Mouse (Mus musculus) liver, embryonic 15.5 days (tissue): ENCODE results near the gene Repin1. TPM values are rescaled to one million over a fixed set of nuclear protein-coding genes. Genes with fewer than 3 reads are reported as not detected.
"Not testable (repeated sequence)": the region's sequence is repeated elsewhere in the genome, so short reads cannot be mapped to it uniquely, and the experiment has no call there.

ENCODE experiments used
- ATAC-seq: fragments of 200-750 bp; cut with Nextera tagmentation; 2 replicates; pipeline ENCODE4 v1.8.0; 2017; ENCODE audit warnings: moderate number of reproducible peaks, mild to moderate bottlenecking, moderate library complexity; ENCODE audit not compliant: insufficient read depth
- H3K27ac ChIP-seq: fragments of 300-500 bp; sonication (generic); replicated peaks from 2 replicates; pipeline ENCODE4 v1.5.1; 2015; ENCODE audit warnings: mild to moderate bottlenecking, inconsistent platforms
- H3K27me3 ChIP-seq: fragments of 300-500 bp; sonication (generic); 2 replicates; pipeline ENCODE4 v1.6.1; 2015; ENCODE audit warnings: mild to moderate bottlenecking, inconsistent platforms
- H3K36me3 ChIP-seq: fragments of 300-500 bp; sonication (generic); replicated peaks from 2 replicates; pipeline ENCODE4 v1.6.1; 2015; ENCODE audit warnings: moderate library complexity, mild to moderate bottlenecking, inconsistent platforms
- H3K4me1 ChIP-seq: fragments of 300-500 bp; sonication (generic); replicated peaks from 2 replicates; pipeline ENCODE4 v1.6.1; 2015; ENCODE audit warnings: inconsistent platforms
- H3K4me2 ChIP-seq: fragments of 300-500 bp; sonication (generic); 2 replicates; pipeline ENCODE4 v1.6.1; 2015; ENCODE audit warnings: moderate library complexity, mild to moderate bottlenecking, inconsistent platforms
- H3K4me3 ChIP-seq: fragments of 300-500 bp; sonication (generic); replicated peaks from 2 replicates; pipeline ENCODE4 v1.5.1; 2015; ENCODE audit warnings: mild to moderate bottlenecking, inconsistent platforms
- H3K9ac ChIP-seq: fragments of 300-500 bp; sonication (generic); 2 replicates; pipeline ENCODE4 v1.6.1; 2015; ENCODE audit warnings: moderate library complexity, mild to moderate bottlenecking, inconsistent platforms
- H3K9me3 ChIP-seq: fragments of 300-500 bp; sonication (generic); replicated peaks from 2 replicates; pipeline ENCODE4 v1.6.1; 2016; ENCODE audit warnings: inconsistent platforms
- WGBS: fragments of 180-500 bp; shearing (Covaris S2); methylation state at CpG from one replicate; pipeline ENCODE4 v1.1.7; 2015; ENCODE audit warnings: mixed read lengths; ENCODE audit not compliant: insufficient replicate concordance; 5-methylcytosine and 5-hydroxymethylcytosine counted together
- polyA plus RNA-seq: library from polyadenylated mRNA; unstranded; fragments of >200 nt; fragmentation: Nextera tagmentation; extraction: Ambion mirVana; gene quantifications from 2 replicates; pipeline ENCODE4 v1.2.1, GENCODE M21; 2015

Gene Repin1
- polyA plus RNA-seq, 1 experiment from 2014 or later, result 9.9 TPM

DNA sequence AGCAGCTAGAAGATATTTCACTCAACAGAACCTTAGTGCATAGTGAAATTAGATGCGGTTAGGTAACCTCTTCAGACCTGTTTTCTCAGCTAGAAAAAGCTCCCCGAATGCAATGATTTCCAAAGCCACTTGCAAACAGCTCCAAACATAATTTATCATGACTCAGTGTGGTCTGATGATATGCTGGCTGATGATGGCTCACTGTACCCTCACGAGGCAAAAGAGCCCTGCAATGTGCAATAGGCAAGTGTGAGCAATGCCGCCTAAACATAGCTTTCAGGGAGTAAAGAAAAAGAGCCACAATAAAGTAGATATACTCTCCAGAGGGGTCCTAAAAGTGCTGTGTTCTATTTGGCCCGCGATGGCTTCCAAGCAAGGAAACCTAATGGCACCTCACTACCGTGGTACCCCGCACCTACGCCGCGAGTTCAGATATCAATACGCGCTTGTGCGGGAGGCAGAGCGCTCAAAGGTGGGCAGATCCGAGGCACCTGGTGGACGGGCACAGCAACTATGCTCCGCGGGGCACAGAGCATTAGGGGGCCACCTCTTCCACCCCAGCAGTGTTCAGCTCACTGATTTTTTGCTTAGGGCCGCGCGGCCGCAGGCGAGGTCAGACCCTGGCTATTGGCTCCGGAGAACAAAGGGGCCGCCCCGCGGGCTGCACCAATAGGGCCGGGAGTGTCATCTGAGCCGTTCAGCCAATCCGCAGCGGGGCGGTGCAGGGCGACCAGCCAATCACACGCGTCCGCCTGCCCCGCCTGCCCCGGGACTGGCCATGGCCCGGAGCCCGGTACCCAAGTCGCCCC lies 7.8 kb downstream of the Repin1 start, which contains the start of gene Zfp775:
Zfp775 (plus strand) TSS at position 793 of the 809 bp plus-strand sequence.
- H3K9ac ChIP-seq, result peak within 1 kb of the TSS; percentile 65
- 5% methylated on average over 42 of the region's 42 CpGs for WGBS

DNA sequence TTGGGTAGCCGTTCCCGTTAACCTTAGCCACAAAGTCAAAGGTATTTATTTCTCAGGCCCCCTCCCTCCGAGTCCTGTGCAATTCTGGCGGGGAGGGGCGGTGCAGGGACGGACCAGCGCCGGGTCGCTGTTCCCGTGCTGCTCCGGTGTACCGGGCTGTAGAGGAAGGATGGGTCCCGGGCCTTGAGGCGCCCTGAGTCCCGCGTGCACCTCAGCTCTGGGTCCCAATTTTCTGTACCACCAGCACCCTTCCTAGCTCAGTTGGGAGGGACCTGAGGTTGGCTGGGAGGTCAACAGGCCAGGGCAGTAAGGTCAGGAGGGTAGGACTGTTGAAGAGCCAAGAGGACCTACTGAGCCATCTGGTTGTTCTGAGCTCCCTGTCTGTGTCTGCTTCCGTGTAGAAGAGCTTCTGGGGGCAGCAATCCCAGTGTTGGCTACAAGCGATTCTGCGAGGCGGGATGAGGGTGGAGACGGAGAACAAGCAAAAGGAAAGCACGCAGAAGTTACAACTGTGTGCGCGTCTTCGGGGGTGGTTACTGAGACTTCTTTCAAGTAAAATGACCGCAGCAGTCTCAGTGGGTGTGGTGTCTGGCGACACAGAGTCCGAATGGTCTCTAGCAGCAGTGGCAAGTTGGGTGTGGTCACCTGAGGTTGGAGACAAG lies 8.5 kb downstream of the Repin1 start:
- no peaks in the 10 kb centered on the region for H3K9me3 ChIP-seq
- H3K36me3 ChIP-seq, result peaks cover 9% of the 10 kb centered on the region
- H3K4me2 ChIP-seq, result peak overlapping the region; percentile 90
- peak overlapping the region; percentile 70 for H3K4me3 ChIP-seq
- H3K9ac ChIP-seq, result peak overlapping the region; percentile 65
- H3K27ac ChIP-seq, result peak overlapping the region; percentile 80
- peaks cover 33% of the 10 kb centered on the region for H3K4me1 ChIP-seq
- WGBS, result 1% methylated on average over 28 of the region's 28 CpGs
- no peaks in the 10 kb centered on the region for H3K27me3 ChIP-seq
- peak; percentile 66 for ATAC-seq

More for the DNA sequence above, 7.8 kb downstream of the Repin1 start, which contains the start of gene Zfp775:
- peak; percentile 98 for ATAC-seq
- H3K4me1 ChIP-seq, result peaks cover 33% of the 10 kb centered on the region
- H3K9me3 ChIP-seq, result no peaks in the 10 kb centered on the region
- H3K36me3 ChIP-seq, result peaks cover 16% of the 10 kb centered on the region
- no peaks in the 10 kb centered on the region for H3K27me3 ChIP-seq
- peak within 1 kb of the TSS; percentile 70 for H3K4me3 ChIP-seq
- H3K4me2 ChIP-seq, result peak within 1 kb of the TSS; percentile 90
- H3K27ac ChIP-seq, result peak within 1 kb of the TSS; percentile 80

DNA sequence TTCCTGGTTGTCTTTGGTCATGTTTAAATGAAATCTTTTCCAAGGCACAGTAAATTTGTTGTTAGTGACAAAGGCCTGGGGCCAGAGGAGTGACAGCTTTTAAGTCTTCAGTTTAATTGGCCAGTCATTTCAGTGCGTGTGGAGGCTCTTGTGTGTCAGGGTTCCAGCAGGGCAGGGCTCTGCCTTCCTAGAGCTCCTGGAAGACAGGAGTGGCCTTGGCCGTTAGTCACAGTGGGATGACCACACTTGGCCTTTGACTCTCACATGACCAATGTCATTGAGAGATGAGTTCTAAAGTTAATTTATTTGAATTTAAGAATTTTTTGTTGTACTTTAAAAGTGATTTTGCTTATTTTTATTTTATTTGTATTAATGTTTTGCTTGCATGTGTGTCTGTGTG lies 14.4 kb downstream of the Repin1 start:
- H3K4me3 ChIP-seq, result no peak overlapping the region
- 60% methylated on average over 2 of the region's 2 CpGs for WGBS
- no peak for ATAC-seq
- H3K27ac ChIP-seq, result no peak overlapping the region
- H3K36me3 ChIP-seq, result no peaks in the 10 kb centered on the region
- H3K4me2 ChIP-seq, result no peak overlapping the region
- no peaks in the 10 kb centered on the region for H3K27me3 ChIP-seq
- no peaks in the 10 kb centered on the region for H3K9me3 ChIP-seq
- peaks cover 3% of the 10 kb centered on the region; the same call in 1 of the 2 replicates for H3K4me1 ChIP-seq
- H3K9ac ChIP-seq, result no peak overlapping the region

- Histone ChIP-seq H3K4me3 (no peak overlapping the region), H3K9ac (no peak overlapping the region), H3K27me3 (no peaks in the 10 kb centered on the region), H3K4me1 (peaks cover 3% of the 10 kb centered on the region; the same call in 1 of the 2 replicates), H3K27ac (no peak overlapping the region), H3K36me3 (no peaks in the 10 kb centered on the region), H3K9me3 (no peaks in the 10 kb centered on the region), H3K4me2 (no peak overlapping the region)
- ATAC-seq, result peak; percentile 22
- WGBS, result 31% methylated on average over 6 of the region's 7 CpGs
Measured at GRCm38 (mm10) chr6:48609512-48609911, 15.8 kb downstream of the Repin1 start.

- Histone ChIP-seq H3K9me3 (no peaks in the 10 kb centered on the region), H3K27ac (no peak overlapping the region), H3K36me3 (no peaks in the 10 kb centered on the region), H3K4me2 (no peak overlapping the region), H3K27me3 (no peaks in the 10 kb centered on the region), H3K4me3 (no peak overlapping the region), H3K9ac (no peak overlapping the region), H3K4me1 (peaks cover 3% of the 10 kb centered on the region; the same call in 1 of the 2 replicates)
- no peak for ATAC-seq
- 57% methylated on average over 3 of the region's 3 CpGs for WGBS
Measured at GRCm38 (mm10) chr6:48610657-48611056, 17.0 kb downstream of the Repin1 start.

- ATAC-seq, result no peak
- Histone ChIP-seq H3K4me1 (peaks cover 3% of the 10 kb centered on the region; the same call in 1 of the 2 replicates), H3K4me2 (no peak overlapping the region), H3K27me3 (no peaks in the 10 kb centered on the region), H3K4me3 (no peak overlapping the region), H3K27ac (no peak overlapping the region), H3K9ac (no peak overlapping the region), H3K9me3 (no peaks in the 10 kb centered on the region), H3K36me3 (no peaks in the 10 kb centered on the region)
- WGBS, result 65% methylated on average over 4 of the region's 4 CpGs
Measured at GRCm38 (mm10) chr6:48613464-48613863, 19.8 kb downstream of the Repin1 start.

DNA sequence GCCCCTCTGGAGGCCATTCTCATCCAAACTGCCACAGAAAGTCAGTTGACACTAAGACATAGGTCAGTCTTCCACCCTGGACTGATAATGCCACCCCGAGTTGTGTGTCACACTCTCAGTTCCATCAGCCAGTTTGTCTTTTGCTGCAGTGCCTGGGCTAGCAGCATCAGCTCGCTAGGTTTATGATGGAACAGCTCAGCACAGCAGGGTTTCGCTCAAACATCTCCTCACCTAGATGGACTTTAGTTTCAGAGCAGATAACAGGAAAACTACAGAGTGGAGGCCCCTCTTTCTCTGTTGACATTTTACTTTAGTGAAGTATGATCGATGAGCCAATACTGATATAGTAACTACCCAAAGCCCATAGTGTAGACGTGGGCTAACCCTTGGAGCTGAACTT lies 21.1 kb downstream of the Repin1 start:
- Histone ChIP-seq H3K36me3 (peaks cover 6% of the 10 kb centered on the region), H3K4me2 (no peak overlapping the region), H3K27ac (no peak overlapping the region), H3K9ac (no peak overlapping the region), H3K4me1 (no peaks in the 10 kb centered on the region), H3K27me3 (no peaks in the 10 kb centered on the region), H3K9me3 (no peaks in the 10 kb centered on the region), H3K4me3 (no peak overlapping the region)
- WGBS, result 66% methylated on average over 5 of the region's 5 CpGs
- ATAC-seq, result peak; percentile 22; the same call in 1 of the 2 replicates

DNA sequence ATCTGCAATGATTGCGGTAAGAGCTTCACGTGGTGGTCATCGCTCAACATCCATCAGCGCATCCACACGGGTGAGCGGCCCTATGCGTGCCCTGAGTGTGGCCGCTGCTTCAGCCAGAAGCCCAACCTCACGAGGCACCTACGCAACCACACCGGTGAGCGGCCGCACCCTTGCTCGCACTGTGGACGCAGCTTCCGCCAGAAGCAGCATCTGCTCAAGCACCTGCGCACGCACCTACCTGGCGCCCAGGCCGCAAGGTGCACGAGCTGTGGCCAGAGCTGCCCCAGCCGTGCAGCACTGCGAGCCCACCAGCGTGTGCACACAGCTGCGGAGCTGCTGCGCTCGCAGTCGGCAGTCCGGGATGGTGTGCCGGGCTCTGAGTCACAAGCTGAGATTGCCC lies 26.3 kb downstream of the Repin1 start:
- Histone ChIP-seq H3K4me2 (no peak overlapping the region), H3K9me3 (no peaks in the 10 kb centered on the region), H3K36me3 (peaks cover 16% of the 10 kb centered on the region), H3K4me3 (no peak overlapping the region), H3K9ac (no peak overlapping the region), H3K27ac (no peak overlapping the region), H3K4me1 (no peaks in the 10 kb centered on the region), H3K27me3 (0 out of 2 replicates have a peak, but pooled peaks cover under 1% of the 10 kb centered on the region)
- WGBS, result 89% methylated on average over 30 of the region's 30 CpGs
- ATAC-seq, result no peak

DNA sequence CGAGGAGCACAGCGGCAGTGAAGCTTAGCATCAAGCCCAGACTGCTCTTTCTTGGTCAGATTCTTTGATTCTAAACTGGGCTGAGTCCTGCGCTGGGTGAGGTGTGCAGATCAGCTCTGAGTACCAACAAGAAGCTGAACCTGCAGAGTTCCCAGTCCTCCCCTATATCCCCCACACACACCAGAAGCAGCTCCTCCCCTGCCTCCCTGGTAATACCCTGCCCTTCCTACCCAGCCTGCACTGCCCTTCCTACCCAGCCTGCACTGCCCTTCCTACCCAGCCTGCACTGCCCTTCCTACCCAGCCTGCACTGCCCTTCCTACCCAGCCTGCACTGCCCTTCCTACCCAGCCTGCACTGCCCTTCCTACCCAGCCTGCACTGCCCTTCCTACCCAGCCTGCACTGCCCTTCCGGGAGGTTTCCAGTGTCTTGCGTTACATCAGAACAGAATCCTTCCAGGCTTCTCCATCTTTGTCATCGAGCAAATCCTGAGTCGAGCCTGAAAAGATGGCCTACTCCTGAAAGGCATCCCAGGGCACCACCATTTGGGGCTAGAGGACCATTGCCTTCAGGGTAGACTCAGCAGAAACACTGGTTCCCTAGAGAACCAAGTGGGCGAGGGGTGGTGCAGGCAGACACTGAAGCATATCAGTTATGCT lies 28.6 kb downstream of the Repin1 start:
- 70% methylated on average over 8 of the region's 8 CpGs for WGBS
- not testable (repeated sequence) for H3K9ac ChIP-seq, H3K9me3 ChIP-seq, H3K27ac ChIP-seq, H3K4me3 ChIP-seq, H3K4me2 ChIP-seq, H3K4me1 ChIP-seq, ATAC-seq
- Histone ChIP-seq H3K27me3 (peaks cover 21% of the 10 kb centered on the region), H3K36me3 (peaks cover 16% of the 10 kb centered on the region)

DNA sequence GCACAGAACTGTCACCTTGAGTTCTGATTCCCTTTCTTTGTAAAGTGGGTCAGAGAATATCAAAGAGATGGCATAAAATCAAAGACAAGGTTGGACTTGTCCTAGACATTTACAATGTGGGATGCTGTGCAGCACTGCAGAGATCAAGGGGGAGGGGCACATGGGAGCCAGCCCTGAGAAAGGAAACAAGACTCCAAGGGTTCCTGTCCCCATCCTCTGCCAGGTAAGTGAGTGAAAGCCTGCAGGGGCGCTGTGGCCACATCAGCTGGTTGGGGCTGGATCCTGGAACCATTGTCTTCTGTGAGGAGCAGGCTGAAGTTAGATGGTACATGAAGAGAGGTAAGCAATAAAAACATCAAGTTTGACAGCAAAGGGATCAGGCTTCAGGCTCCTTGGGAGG lies 29.8 kb downstream of the Repin1 start:
- peaks cover 8% of the 10 kb centered on the region; the same call in 1 of the 2 replicates for H3K4me1 ChIP-seq
- 58% methylated on average over 1 of the region's 1 CpGs for WGBS
- H3K4me3 ChIP-seq, result no peak overlapping the region

GRCm38 (mm10) chr6:48626464-48626863 lies 32.8 kb downstream of the Repin1 start, which contains the start of gene AI854703:
TSS of gene AI854703 (plus strand) at chr6:48626764.
- Histone ChIP-seq H3K27me3 (peaks cover 50% of the 10 kb centered on the region), H3K9me3 (no peaks in the 10 kb centered on the region), H3K27ac (no peak within 1 kb of the TSS), H3K4me2 (peak within 1 kb of the TSS; percentile 69), H3K4me3 (peak within 1 kb of the TSS; percentile 42), H3K36me3 (no peaks in the 10 kb centered on the region), H3K4me1 (peaks cover 19% of the 10 kb centered on the region), H3K9ac (no peak within 1 kb of the TSS)
- ATAC-seq, result no peak
- whole genome bisulfite sequencing, result 45% methylated on average over 8 of the region's 8 CpGs

More for the DNA sequence above, 29.8 kb downstream of the Repin1 start:
- Histone ChIP-seq H3K27ac (no peak overlapping the region), H3K4me2 (no peak overlapping the region), H3K36me3 (peaks cover 16% of the 10 kb centered on the region), H3K9me3 (no peaks in the 10 kb centered on the region), H3K9ac (no peak overlapping the region), H3K27me3 (peaks cover 32% of the 10 kb centered on the region)
- ATAC-seq, result no peak
